Mouse (Mus musculus) lung, embryonic 14.5 days (tissue): Measurements from ENCODE around the gene Olfr125. TPM values are rescaled to one million over a fixed set of nuclear protein-coding genes. Genes with fewer than 3 reads are reported as not detected.

Source experiments
- ATAC-seq: fragments of 200-750 bp; cut with Nextera tagmentation; 2 replicates; pipeline ENCODE4 v1.8.0; 2017; ENCODE audit warnings: mild to moderate bottlenecking, moderate TSS enrichment, moderate library complexity; ENCODE audit not compliant: insufficient read depth
- DNase-seq: peaks from one replicate; pipeline ENCODE4 v3.0.0-alpha.2; 2015
- H3K27ac ChIP-seq: fragments of 300-500 bp; sonication (generic); 2 replicates; pipeline ENCODE4 v1.5.1; 2014; ENCODE audit warnings: low read depth, mild to moderate bottlenecking, moderate library complexity
- H3K27me3 ChIP-seq: fragments of 300-500 bp; sonication (generic); 2 replicates; pipeline ENCODE4 v1.6.1; 2014; ENCODE audit warnings: low read length, control low read depth; ENCODE audit not compliant: insufficient read depth
- H3K36me3 ChIP-seq: fragments of 300-500 bp; sonication (generic); 2 replicates; pipeline ENCODE4 v1.6.1; 2014; ENCODE audit warnings: control low read depth; ENCODE audit not compliant: insufficient read depth
- H3K4me1 ChIP-seq: fragments of 300-500 bp; sonication (generic); 2 replicates; pipeline ENCODE4 v1.6.1; 2014; ENCODE audit warnings: antibody characterized with exemption, control low read depth; ENCODE audit not compliant: insufficient read depth
- H3K4me2 ChIP-seq: fragments of 300-500 bp; sonication (generic); 2 replicates; pipeline ENCODE4 v1.6.1; 2014; ENCODE audit warnings: mild to moderate bottlenecking
- H3K4me3 ChIP-seq: fragments of 300-500 bp; sonication (generic); 2 replicates; pipeline ENCODE4 v1.5.1; 2014; ENCODE audit warnings: low read depth, low read length
- H3K9ac ChIP-seq: fragments of 300-500 bp; sonication (generic); 2 replicates; pipeline ENCODE4 v1.6.1; 2014
- H3K9me3 ChIP-seq: fragments of 300-500 bp; sonication (generic); 2 replicates; pipeline ENCODE4 v1.6.1; 2016; ENCODE audit warnings: low read depth, low read length, control low read depth
- CTCF ChIP-seq: IDR thresholded peaks from 2 replicates; pipeline ENCODE4 v1.5.1; 2016; ENCODE audit warnings: antibody characterized with exemption, low read depth
- WGBS: fragments of 180-500 bp; shearing (Covaris S2); extraction: QIAGEN DNeasy Blood & Tissue Kit; methylation state at CpG from one replicate; pipeline ENCODE4 v1.1.7; 2014; 5-methylcytosine and 5-hydroxymethylcytosine counted together
- polyA plus RNA-seq: library from polyadenylated mRNA; unstranded; fragments of >200 nt; fragmentation: Nextera tagmentation; extraction: Ambion mirVana; gene quantifications from 2 replicates; pipeline ENCODE4 v1.2.1, GENCODE M21; 2014

Olfr125 gene
- polyA plus RNA-seq, result not detected in 2 replicates

DNA sequence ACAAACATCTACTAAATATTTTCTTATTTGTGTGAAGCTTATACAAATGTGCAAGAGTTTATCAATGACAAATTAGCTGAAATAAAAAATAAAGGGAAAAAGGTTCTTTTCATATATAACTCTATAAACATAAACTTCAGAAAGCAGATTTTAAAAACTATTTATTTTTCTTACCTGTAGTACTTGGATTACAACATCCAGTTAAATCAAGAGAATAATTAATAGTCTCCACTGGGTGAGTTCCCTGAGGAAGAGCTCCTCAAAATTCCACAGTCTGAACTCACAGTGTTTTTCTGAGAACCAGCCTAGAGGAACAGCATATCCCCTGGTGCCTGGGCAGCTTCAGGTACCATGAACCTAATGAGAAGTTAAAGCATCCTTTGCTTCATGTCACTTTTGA, at the start of gene Olfr125:
Gene Olfr125, plus strand, starts transcription at position 301 of the 400 bp plus-strand sequence.
- no peak for TF ChIP-seq CTCF
- ATAC-seq (no peak), DNase-seq (no peak)

DNA sequence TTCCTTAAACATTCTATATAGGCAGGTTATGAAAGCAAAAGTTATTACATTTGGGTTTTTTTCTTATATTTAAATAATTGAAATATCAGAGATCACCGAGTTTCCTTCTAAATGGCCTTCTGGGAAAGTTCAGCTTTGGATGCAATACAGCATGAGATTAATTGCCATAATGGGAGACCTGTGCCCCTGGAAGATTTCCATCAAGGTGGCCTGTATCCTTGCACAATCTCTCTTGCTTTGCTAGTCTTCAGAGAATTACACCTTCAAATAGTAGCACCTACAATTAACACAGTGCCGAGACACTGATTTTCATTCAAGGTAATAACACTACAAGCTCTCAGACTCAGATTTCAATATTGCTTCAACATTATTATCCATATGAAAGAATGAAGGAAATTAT, 39.5 kb upstream of the Olfr125 start, which contains the start of gene Olfr123:
Gene Olfr123, plus strand, starts transcription at position 301 of the 400 bp plus-strand sequence.
- H3K36me3 ChIP-seq, result no peaks in the 10 kb centered on the region
- no peak for DNase-seq
- H3K27me3 ChIP-seq, result no peaks in the 10 kb centered on the region
- no peak within 1 kb of the TSS for H3K4me3 ChIP-seq
- H3K27ac ChIP-seq, result no peak within 1 kb of the TSS
- TF ChIP-seq CTCF, result no peak
- no peaks in the 10 kb centered on the region for H3K4me1 ChIP-seq
- no peak for ATAC-seq
- WGBS, result 84% methylated on average over 2 of the region's 2 CpGs
- H3K4me2 ChIP-seq, result no peak within 1 kb of the TSS
- H3K9me3 ChIP-seq, result no peaks in the 10 kb centered on the region
- H3K9ac ChIP-seq, result no peak within 1 kb of the TSS

More for the DNA sequence above, at the start of gene Olfr125:
- no peak within 1 kb of the TSS for H3K27ac ChIP-seq
- H3K4me3 ChIP-seq, result no peak within 1 kb of the TSS
- no peak within 1 kb of the TSS for H3K4me2 ChIP-seq
- no peaks in the 10 kb centered on the region for H3K36me3 ChIP-seq
- no peaks in the 10 kb centered on the region for H3K9me3 ChIP-seq
- no peaks in the 10 kb centered on the region for H3K4me1 ChIP-seq
- no peaks in the 10 kb centered on the region for H3K27me3 ChIP-seq
- H3K9ac ChIP-seq, result no peak within 1 kb of the TSS

DNA sequence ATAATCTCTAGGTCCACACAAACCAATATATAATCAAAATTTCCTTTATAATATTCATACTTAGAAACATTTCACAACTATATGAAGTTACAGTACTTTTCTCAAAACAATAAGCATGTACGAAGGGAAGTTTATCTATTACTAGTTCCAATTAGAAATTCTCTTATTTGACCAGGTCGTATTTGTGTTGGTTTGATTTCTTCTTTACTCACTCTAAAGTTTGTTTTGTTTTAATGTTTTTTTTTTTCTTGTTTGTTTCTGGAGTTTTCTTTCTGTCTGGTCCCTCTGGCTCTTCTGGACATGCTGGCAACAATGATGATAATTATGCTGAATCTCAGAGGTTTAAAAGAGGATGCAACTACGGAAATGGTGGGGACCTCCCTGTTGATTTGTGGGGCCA, 33.2 kb upstream of the Olfr125 start, which contains the start of gene Olfr124:
Gene Olfr124, plus strand, starts transcription at position 301 of the 400 bp plus-strand sequence.
- no peak for TF ChIP-seq CTCF
- Histone ChIP-seq H3K4me1 (no peaks in the 10 kb centered on the region), H3K4me3 (no peak within 1 kb of the TSS), H3K4me2 (no peak within 1 kb of the TSS), H3K27me3 (no peaks in the 10 kb centered on the region), H3K27ac (no peak within 1 kb of the TSS), H3K9ac (no peak within 1 kb of the TSS), H3K36me3 (no peaks in the 10 kb centered on the region), H3K9me3 (no peaks in the 10 kb centered on the region)
- ATAC-seq (no peak), DNase-seq (no peak)
- 77% methylated on average over 3 of the region's 3 CpGs for WGBS

DNA sequence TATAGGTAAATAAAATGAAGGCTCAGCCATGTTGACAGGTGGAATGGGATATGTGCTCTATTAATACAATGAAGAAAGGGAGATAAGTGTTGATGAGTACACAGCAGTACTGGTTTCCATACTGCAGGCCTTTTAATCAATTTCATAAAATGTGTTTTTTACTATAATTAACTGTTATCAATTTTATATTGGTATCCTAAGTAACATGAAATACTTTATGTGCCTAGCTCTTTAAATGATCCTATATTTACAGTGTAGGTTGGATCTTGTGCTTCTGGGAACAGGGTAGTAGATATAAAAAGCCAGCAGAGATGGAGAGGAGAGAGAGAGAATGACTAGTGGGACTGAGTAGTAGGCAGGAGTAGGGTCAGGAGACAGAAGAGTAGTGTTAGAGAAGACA, 14.4 kb downstream of the Olfr125 start, which contains the start of gene Olfr126:
Gene Olfr126, plus strand, starts transcription at position 301 of the 400 bp plus-strand sequence.
- no peak for TF ChIP-seq CTCF
- H3K4me3 ChIP-seq, result no peak within 1 kb of the TSS
- H3K4me2 ChIP-seq, result no peak within 1 kb of the TSS
- no peak for ATAC-seq
- H3K4me1 ChIP-seq, result no peaks in the 10 kb centered on the region
- H3K36me3 ChIP-seq, result no peaks in the 10 kb centered on the region
- DNase-seq, result no peak
- no peak within 1 kb of the TSS for H3K27ac ChIP-seq
- H3K9me3 ChIP-seq, result no peaks in the 10 kb centered on the region
- H3K9ac ChIP-seq, result no peak within 1 kb of the TSS
- H3K27me3 ChIP-seq, result no peaks in the 10 kb centered on the region

DNA sequence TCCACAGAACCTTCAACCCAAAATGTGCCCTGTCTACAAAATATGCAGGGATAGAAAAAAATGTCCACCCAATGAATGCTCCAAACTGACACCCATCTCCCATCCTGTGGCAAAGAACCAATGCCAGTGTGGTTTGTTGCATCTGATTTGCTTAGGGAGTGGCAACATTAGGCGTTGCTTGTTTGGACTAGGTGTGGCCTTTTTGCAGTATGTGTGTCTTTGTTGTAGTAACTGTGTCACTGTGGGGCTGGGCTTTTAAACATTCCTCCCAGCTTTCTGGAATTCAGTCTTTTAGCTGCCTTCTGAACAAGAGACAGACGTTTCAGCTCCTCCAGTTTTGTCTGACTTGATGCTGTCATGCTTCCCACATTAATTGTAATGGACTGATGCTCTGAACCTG, 31.2 kb downstream of the Olfr125 start:
- Histone ChIP-seq H3K27ac (no peak overlapping the region), H3K36me3 (no peaks in the 10 kb centered on the region), H3K4me1 (no peaks in the 10 kb centered on the region), H3K4me3 (no peak overlapping the region), H3K27me3 (no peaks in the 10 kb centered on the region), H3K9me3 (no peaks in the 10 kb centered on the region), H3K9ac (no peak overlapping the region), H3K4me2 (no peak overlapping the region)
- no peak for ATAC-seq
- TF ChIP-seq CTCF, result no peak
- 61% methylated on average over 2 of the region's 2 CpGs for WGBS
- no peak for DNase-seq

DNA sequence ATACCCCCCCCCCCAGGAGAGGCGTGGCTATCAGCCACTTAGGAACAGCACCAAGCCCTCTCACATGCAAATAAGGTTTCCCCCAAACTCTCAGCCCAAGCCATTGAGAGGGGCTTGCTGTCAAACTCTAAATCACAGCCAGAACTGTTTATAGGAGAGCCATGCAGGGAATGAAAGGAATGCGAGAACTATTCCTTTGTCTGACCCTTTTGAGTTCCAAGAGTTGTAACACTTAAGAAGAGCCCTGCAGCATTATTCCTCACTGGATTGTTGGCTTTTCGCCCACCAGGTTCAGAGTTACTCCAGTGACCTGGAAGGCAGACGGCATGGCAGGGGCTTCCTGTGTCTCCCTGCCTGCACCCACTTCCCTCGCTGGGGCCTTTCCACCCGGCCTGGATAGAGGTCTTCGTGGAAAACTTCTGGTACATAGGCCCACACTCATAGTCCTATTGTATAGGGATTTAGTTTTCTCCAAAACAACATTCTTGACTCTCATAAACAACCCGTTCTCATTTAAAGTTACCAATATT, 37.0 kb downstream of the Olfr125 start:
- Histone ChIP-seq H3K9me3 (no peaks in the 10 kb centered on the region), H3K4me1 (no peaks in the 10 kb centered on the region), H3K4me2 (no peak overlapping the region), H3K27ac (no peak overlapping the region), H3K36me3 (no peaks in the 10 kb centered on the region), H3K27me3 (no peaks in the 10 kb centered on the region), H3K4me3 (no peak overlapping the region), H3K9ac (no peak overlapping the region)
- 23% methylated on average over 8 of the region's 8 CpGs for WGBS
- ATAC-seq (no peak), DNase-seq (no peak)
- TF ChIP-seq CTCF, result no peak

DNA sequence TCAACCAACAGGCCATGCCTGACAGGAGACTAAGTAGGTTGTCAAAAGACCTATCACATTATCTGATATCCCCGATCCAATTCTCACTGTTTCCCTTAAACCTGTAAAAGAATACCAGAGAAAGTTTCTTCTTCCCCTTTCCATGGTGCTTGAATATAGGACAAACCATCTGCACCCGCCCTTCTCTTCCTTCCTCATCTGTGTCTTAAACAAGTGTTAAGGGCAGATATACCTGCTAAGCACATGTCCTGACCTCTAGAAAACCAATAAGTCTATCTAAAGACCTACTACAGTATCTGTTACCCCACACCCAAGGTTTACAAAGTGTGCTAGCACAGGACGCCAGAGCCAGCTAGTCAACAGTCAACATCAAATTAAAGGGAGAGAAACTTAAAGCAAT, 41.1 kb downstream of the Olfr125 start:
- no peaks in the 10 kb centered on the region for H3K36me3 ChIP-seq
- no peaks in the 10 kb centered on the region for H3K27me3 ChIP-seq
- H3K9me3 ChIP-seq, result no peaks in the 10 kb centered on the region
- WGBS, result 73% methylated on average over 3 of the region's 3 CpGs
- ATAC-seq (no peak), DNase-seq (no peak)
- no peak for TF ChIP-seq CTCF
- no peak overlapping the region for H3K4me2 ChIP-seq
- H3K4me1 ChIP-seq, result no peaks in the 10 kb centered on the region
- no peak overlapping the region for H3K27ac ChIP-seq
- no peak overlapping the region for H3K4me3 ChIP-seq
- H3K9ac ChIP-seq, result no peak overlapping the region

Other genes starting within 250 kb of the Olfr125 start
- not detected in 2 replicates for gene Olfr114, start 240.2 kb upstream of the Olfr125 start, polyA plus RNA-seq
- gene Olfr115, start 205.8 kb upstream of the Olfr125 start, polyA plus RNA-seq, result not detected in 2 replicates
- gene Olfr116, start 205.8 kb upstream of the Olfr125 start, polyA plus RNA-seq, result not detected in 2 replicates
- not detected in 2 replicates for gene Olfr117, start 169.2 kb upstream of the Olfr125 start, polyA plus RNA-seq
- not detected in 2 replicates for gene Olfr118, start 166.0 kb upstream of the Olfr125 start, polyA plus RNA-seq
- gene Olfr119, start 136.4 kb upstream of the Olfr125 start, polyA plus RNA-seq, result not detected in 2 replicates
- gene Olfr120, start 111.1 kb upstream of the Olfr125 start, polyA plus RNA-seq, result not detected in 2 replicates
- not detected in 2 replicates for gene Olfr121, start 84.1 kb upstream of the Olfr125 start, polyA plus RNA-seq
- not detected in 2 replicates for gene Olfr122, start 64.3 kb upstream of the Olfr125 start, polyA plus RNA-seq
- not detected in 2 replicates for gene Olfr123, start 39.4 kb upstream of the Olfr125 start, polyA plus RNA-seq
- not detected in 2 replicates for gene Olfr124, start 33.1 kb upstream of the Olfr125 start, polyA plus RNA-seq
- not detected in 2 replicates for gene Olfr126, start 14.5 kb downstream of the Olfr125 start, polyA plus RNA-seq
- not detected in 2 replicates for gene Olfr127, start 67.5 kb downstream of the Olfr125 start, polyA plus RNA-seq
- not detected in 2 replicates for gene Olfr128, start 87.6 kb downstream of the Olfr125 start, polyA plus RNA-seq
- not detected in 2 replicates for gene Olfr761, start 120.1 kb downstream of the Olfr125 start, polyA plus RNA-seq
- not detected in 2 replicates for gene Olfr129, start 227.1 kb downstream of the Olfr125 start, polyA plus RNA-seq
- gene Olfr130, start 231.0 kb downstream of the Olfr125 start, polyA plus RNA-seq, result not detected in 2 replicates